Mouse (Mus musculus) midbrain, postnatal 0 days (tissue): ENCODE data around the gene Drd5. TPM values are rescaled to one million over a fixed set of nuclear protein-coding genes. Genes with fewer than 3 reads are reported as not detected.

ENCODE experiments used
- ATAC-seq: fragments of 200-750 bp; cut with Nextera tagmentation; 2 replicates; pipeline ENCODE4 v1.8.0; 2017; ENCODE audit warnings: moderate number of reproducible peaks, mild to moderate bottlenecking, moderate TSS enrichment, moderate library complexity; ENCODE audit not compliant: low FRiP score
- DNase-seq: peaks from one replicate; pipeline ENCODE4 v3.0.0-alpha.2; 2015; ENCODE audit warnings: low spot score
- H3K27ac ChIP-seq: fragments of 300-500 bp; sonication (generic); 2 replicates; pipeline ENCODE4 v1.5.1; 2014; ENCODE audit warnings: low read depth, mild to moderate bottlenecking, low read length, mixed read lengths
- H3K27me3 ChIP-seq: fragments of 300-500 bp; sonication (generic); 2 replicates; pipeline ENCODE4 v1.6.1; 2014; ENCODE audit warnings: low read length, control low read depth, mixed read lengths; ENCODE audit not compliant: insufficient read depth
- H3K36me3 ChIP-seq: fragments of 300-500 bp; sonication (generic); 2 replicates; pipeline ENCODE4 v1.6.1; 2014; ENCODE audit warnings: low read length, control low read depth, mixed read lengths; ENCODE audit not compliant: insufficient read depth
- H3K4me1 ChIP-seq: fragments of 300-500 bp; sonication (generic); 2 replicates; pipeline ENCODE4 v1.6.1; 2014; ENCODE audit warnings: mild to moderate bottlenecking, control low read depth, antibody characterized with exemption, low read length, mixed read lengths; ENCODE audit not compliant: insufficient read depth
- H3K4me2 ChIP-seq: fragments of 300-500 bp; sonication (generic); 2 replicates; pipeline ENCODE4 v1.6.1; 2014; ENCODE audit warnings: low read depth, mild to moderate bottlenecking, low read length, mixed read lengths; ENCODE audit not compliant: poor library complexity, severe bottlenecking
- H3K4me3 ChIP-seq: fragments of 300-500 bp; sonication (generic); 2 replicates; pipeline ENCODE4 v1.5.1; 2014; ENCODE audit warnings: low read depth, mild to moderate bottlenecking, low read length, moderate library complexity
- H3K9ac ChIP-seq: fragments of 300-500 bp; sonication (generic); replicated peaks from 2 replicates; pipeline ENCODE4 v1.6.1; 2014; ENCODE audit warnings: mild to moderate bottlenecking, low read length, moderate library complexity, mixed read lengths; ENCODE audit not compliant: poor library complexity, severe bottlenecking
- H3K9me3 ChIP-seq: fragments of 300-500 bp; sonication (generic); 2 replicates; pipeline ENCODE4 v1.6.1; 2016; ENCODE audit warnings: low read length, control low read depth
- CTCF ChIP-seq: IDR thresholded peaks from 2 replicates; pipeline ENCODE4 v1.5.1; 2016; ENCODE audit warnings: antibody characterized with exemption, mild to moderate bottlenecking
- WGBS: fragments of 180-500 bp; shearing (Covaris S2); extraction: QIAGEN DNeasy Blood & Tissue Kit; methylation state at CpG from one replicate; pipeline ENCODE4 v1.1.7; 2014; 5-methylcytosine and 5-hydroxymethylcytosine counted together
- polyA plus RNA-seq: library from polyadenylated mRNA; unstranded; fragments of >200 nt; fragmentation: Nextera tagmentation; extraction: Ambion mirVana; gene quantifications from 2 replicates; pipeline ENCODE4 v1.2.1, GENCODE M21; 2015
- total RNA-seq: library from RNA; depleted of rRNA; stranded (reverse); fragments of >200 nt; gene quantifications from 2 replicates; pipeline ENCODE4 v1.2.3, GENCODE M21; 2014; rRNA removed

Gene Drd5
- total and polyA plus RNA-seq, 2 experiments from 2014 or later: 1.7 to 2.0 TPM

DNA sequence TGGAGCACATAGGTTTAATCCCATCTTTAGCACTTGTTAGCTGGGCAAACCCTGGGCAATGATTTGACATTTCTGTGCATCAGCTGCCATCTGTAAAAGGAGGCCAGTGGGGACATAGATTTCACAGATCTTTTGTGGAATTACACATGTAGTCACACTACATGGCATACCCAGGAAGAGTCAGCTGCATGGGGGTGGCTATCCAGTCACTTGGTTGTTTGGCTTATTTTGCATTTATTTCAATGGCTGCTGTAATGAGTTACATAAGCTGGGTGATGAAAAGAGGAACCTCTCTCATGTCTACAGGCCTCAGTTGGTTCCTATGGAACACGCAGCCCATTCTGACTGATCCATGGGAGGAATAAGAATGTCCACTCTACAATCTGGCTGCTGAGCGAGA lies 40.5 kb downstream of the Drd5 start:
- DNase-seq (no peak), ATAC-seq (no peak)
- H3K4me3 ChIP-seq: no peak overlapping the region
- no peak overlapping the region for H3K27ac ChIP-seq
- H3K9ac ChIP-seq: no peak overlapping the region
- H3K4me2 ChIP-seq: no peak overlapping the region
- no peaks in the 10 kb centered on the region for H3K9me3 ChIP-seq
- WGBS: 90% methylated on average over 2 of the region's 2 CpGs
- H3K36me3 ChIP-seq: no peaks in the 10 kb centered on the region
- no peaks in the 10 kb centered on the region for H3K4me1 ChIP-seq
- no peaks in the 10 kb centered on the region for H3K27me3 ChIP-seq
- no peak for TF ChIP-seq CTCF

DNA sequence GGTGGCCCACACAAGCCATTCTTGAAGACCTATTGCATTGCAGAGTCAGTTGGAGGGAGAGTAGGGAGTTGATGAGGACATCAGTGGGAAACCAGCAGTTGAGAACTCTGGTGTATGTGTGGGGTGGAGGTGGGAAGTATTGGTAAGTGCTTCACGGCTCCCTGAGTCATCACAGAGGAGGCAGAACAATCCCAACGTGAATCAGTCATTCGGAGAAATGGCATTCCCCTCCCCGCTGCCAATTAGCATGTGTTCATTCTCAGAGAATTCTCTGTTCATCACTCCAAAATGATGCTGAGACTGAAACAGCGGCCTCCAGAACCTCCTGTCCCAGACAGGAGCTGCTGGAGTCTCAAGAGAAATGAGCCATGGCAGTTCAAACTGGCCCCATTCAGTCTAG lies 45.2 kb downstream of the Drd5 start:
- DNase-seq (no peak), ATAC-seq (no peak)
- 86% methylated on average over 5 of the region's 5 CpGs for WGBS
- H3K27ac ChIP-seq: no peak overlapping the region
- no peak for TF ChIP-seq CTCF
- no peaks in the 10 kb centered on the region for H3K36me3 ChIP-seq
- no peak overlapping the region for H3K9ac ChIP-seq
- no peak overlapping the region for H3K4me3 ChIP-seq
- H3K9me3 ChIP-seq: no peaks in the 10 kb centered on the region
- no peaks in the 10 kb centered on the region for H3K4me1 ChIP-seq
- H3K27me3 ChIP-seq: no peaks in the 10 kb centered on the region
- H3K4me2 ChIP-seq: no peak overlapping the region

DNA sequence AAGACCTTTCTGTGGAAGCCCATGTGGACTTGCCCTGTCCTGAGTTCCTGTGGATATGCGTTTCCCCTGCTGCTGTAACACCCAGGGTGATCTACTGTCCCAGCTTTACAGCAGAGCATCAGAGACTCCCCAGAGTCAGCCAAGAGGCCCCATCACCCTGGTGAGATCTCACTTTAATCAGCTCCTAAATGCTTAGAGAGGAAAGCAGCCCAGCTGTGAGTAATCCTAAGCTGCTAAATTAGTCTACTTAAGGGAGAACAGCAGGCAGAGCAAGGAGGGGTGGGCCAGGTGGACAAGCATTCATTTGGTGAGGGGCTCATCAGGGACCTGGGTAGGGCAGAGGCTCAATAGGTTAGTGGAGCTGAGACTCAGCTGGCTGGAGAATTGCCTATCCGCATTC lies 46.4 kb downstream of the Drd5 start:
- Histone ChIP-seq H3K9ac (no peak overlapping the region), H3K27ac (no peak overlapping the region), H3K27me3 (no peaks in the 10 kb centered on the region), H3K4me2 (no peak overlapping the region), H3K4me3 (no peak overlapping the region), H3K4me1 (no peaks in the 10 kb centered on the region), H3K9me3 (no peaks in the 10 kb centered on the region), H3K36me3 (no peaks in the 10 kb centered on the region)
- TF ChIP-seq CTCF: no peak
- no peak for DNase-seq
- ATAC-seq: no peak
- WGBS: 45% methylated on average over 2 of the region's 2 CpGs

DNA sequence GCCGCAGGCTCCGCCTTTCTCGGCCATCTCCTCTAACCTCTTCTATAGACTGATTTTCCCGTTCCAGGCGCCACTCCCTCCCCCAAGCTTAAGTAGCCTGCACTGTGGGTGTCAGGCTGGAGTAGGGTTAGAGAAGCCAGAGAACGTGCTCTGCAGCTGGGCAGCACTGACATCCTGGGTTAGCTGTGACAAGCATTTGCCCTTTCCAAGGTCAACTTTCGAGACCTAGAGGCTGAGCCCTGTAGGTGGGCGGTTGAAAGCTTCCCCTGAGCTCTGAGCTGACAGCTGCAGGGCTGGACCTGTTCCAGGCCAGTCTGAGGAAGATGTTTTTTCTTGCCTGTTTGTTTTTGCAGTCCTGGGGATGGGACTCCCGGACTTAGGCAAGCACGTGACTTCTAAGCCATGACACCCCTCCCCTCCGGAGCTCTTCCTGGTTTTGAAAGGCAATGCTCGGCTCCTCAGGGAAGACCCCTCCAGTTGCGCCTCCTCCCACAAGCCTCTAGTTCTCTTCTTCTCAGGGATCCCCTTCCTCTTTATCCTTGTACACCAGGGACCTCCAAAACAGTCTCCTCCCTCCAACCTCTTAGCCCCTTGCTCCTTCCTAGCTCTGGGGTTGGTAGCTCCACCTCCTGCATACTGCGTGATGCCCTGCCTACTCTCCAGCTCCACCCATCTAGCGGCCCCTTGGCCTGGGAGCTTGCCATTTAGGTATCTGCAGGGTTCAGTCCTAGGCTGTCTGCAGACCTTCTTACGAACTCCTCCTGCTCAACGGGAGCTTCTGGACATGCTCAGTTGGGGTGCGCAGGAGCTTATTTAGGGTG lies 47.7 kb downstream of the Drd5 start:
- no peak overlapping the region for H3K27ac ChIP-seq
- H3K4me3 ChIP-seq: peak overlapping the region; percentile 9; the same call in 1 of the 2 replicates
- no peaks in the 10 kb centered on the region for H3K4me1 ChIP-seq
- H3K4me2 ChIP-seq: peak overlapping the region; percentile 31
- ATAC-seq (peak; percentile 43), DNase-seq (peak; percentile 35)
- no peak overlapping the region for H3K9ac ChIP-seq
- H3K36me3 ChIP-seq: no peaks in the 10 kb centered on the region
- TF ChIP-seq CTCF: no peak
- WGBS: 12% methylated on average over 18 of the region's 18 CpGs
- H3K27me3 ChIP-seq: no peaks in the 10 kb centered on the region
- no peaks in the 10 kb centered on the region for H3K9me3 ChIP-seq

DNA sequence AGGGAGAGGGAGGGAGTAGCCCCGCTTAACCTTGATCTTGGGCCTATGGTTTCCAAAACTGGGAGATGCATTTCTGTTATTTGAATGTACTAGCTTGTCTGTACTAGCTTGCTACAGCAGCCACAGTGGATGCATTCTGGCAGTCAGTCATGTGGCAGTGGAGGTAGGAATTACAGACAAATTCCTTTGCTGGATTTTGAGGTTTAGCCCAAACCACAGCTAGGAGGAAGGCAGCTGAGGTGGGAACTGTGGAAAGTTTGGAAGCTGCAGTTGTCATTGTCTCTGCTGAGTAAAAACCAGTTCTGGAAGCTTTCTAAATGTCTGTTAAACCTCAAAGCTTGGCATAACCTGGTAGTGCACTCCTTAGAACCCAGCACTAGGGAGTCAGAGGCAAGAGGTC lies 52.1 kb downstream of the Drd5 start:
- 78% methylated on average over 1 of the region's 1 CpGs for WGBS
- Histone ChIP-seq H3K36me3 (no peaks in the 10 kb centered on the region), H3K4me3 (no peak overlapping the region), H3K9me3 (no peaks in the 10 kb centered on the region), H3K27ac (no peak overlapping the region), H3K4me2 (no peak overlapping the region), H3K27me3 (no peaks in the 10 kb centered on the region), H3K4me1 (no peaks in the 10 kb centered on the region), H3K9ac (no peak overlapping the region)
- DNase-seq (no peak), ATAC-seq (no peak)
- no peak for TF ChIP-seq CTCF

Other genes starting within 250 kb of the Drd5 start
- gene Nsg1, start 159.5 kb upstream of the Drd5 start, total RNA-seq: 1,351 and 1,527 TPM in 2 replicates
- gene Nsg1, start 159.5 kb upstream of the Drd5 start, polyA plus RNA-seq: 1,877 and 1,998 TPM in 2 replicates
- 22.5 and 34.6 TPM in 2 replicates for gene Zbtb49, start 98.9 kb upstream of the Drd5 start, total RNA-seq
- gene Zbtb49, start 98.9 kb upstream of the Drd5 start, polyA plus RNA-seq: 14.5 and 18.9 TPM in 2 replicates
- gene Lyar, start 98.9 kb upstream of the Drd5 start, total RNA-seq: 5.5 and 15.5 TPM in 2 replicates
- gene Lyar, start 98.9 kb upstream of the Drd5 start, polyA plus RNA-seq: 40.8 and 43.4 TPM in 2 replicates
- gene Tmem128, start 59.2 kb upstream of the Drd5 start, total RNA-seq: 86.1 and 101 TPM in 2 replicates
- gene Tmem128, start 59.2 kb upstream of the Drd5 start, polyA plus RNA-seq: 107 and 111 TPM in 2 replicates
- gene Otop1, start 43.4 kb upstream of the Drd5 start, total RNA-seq: 0.11 TPM in 1 of 2 replicates, not detected in the other
- 0.06 and 0.07 TPM in 2 replicates for gene Otop1, start 43.4 kb upstream of the Drd5 start, polyA plus RNA-seq
- gene Slc2a9, start 183.8 kb downstream of the Drd5 start, total RNA-seq: 1.3 and 3.4 TPM in 2 replicates
- 0.44 and 0.93 TPM in 2 replicates for gene Slc2a9, start 183.8 kb downstream of the Drd5 start, polyA plus RNA-seq
- gene Wdr1, start 243.9 kb downstream of the Drd5 start, total RNA-seq: 253 and 266 TPM in 2 replicates
- 203 and 207 TPM in 2 replicates for gene Wdr1, start 243.9 kb downstream of the Drd5 start, polyA plus RNA-seq